Mouse (Mus musculus): ENCODE results near the gene Gm3417. TPM values are rescaled to one million over a fixed set of nuclear protein-coding genes. Genes with fewer than 3 reads are reported as not detected.
A peak's percentile ranks its signal among the peaks of the same experiment; 100 is the strongest.
"Not testable (repeated sequence)": the region's sequence is repeated elsewhere in the genome, so short reads cannot be mapped to it uniquely, and the experiment has no call there.

The Gm3417 gene
- polyA plus RNA-seq, 1 experiment from 2014 or later = not detected

GRCm38 (mm10) chr17:14944551-14944950 lies 34.0 kb downstream of the Gm3417 start:
- Histone ChIP-seq H3K4me2 (peak overlapping the region; percentile 87; the same call in 1 of the 2 replicates), H3K4me1 (peaks cover 22% of the 10 kb centered on the region), H3K36me3 (peaks cover 30% of the 10 kb centered on the region), H3K4me3 (peak overlapping the region; percentile 85; the same call in 1 of the 2 replicates), H3K27me3 (no peaks in the 10 kb centered on the region), H3K27ac (no peak overlapping the region), H3K9me3 (no peaks in the 10 kb centered on the region), H3K9ac (no peak overlapping the region)
- no peak for ATAC-seq (ENCODE audit: borderline replicate concordance, extremely low read depth, low FRiP score, low TSS enrichment)
- WGBS = 86% methylated on average over 1 of the region's 1 CpGs

DNA sequence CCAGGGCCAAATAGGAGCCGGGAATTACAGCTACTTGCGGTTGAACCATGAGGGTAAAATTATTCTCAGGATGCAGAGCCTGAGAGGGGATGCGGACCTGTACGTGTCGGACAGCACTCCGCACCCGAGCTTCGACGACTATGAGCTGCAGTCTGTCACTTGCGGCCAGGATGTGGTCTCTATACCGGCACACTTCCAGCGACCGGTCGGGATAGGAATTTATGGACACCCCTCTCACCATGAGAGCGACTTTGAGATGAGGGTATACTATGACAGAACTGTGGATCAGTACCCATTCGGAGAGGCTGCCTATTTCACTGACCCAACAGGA lies 34.9 kb downstream of the Gm3417 start:
- Histone ChIP-seq H3K4me2 (peak overlapping the region; percentile 87), H3K9ac (peak overlapping the region; percentile 87), H3K4me1 (peaks cover 22% of the 10 kb centered on the region), H3K4me3 (peak overlapping the region; percentile 85), H3K9me3 (no peaks in the 10 kb centered on the region), H3K27ac (0 out of 2 replicates have a peak overlapping the region, but pooled peaks have one; percentile 72), H3K27me3 (no peaks in the 10 kb centered on the region), H3K36me3 (peaks cover 25% of the 10 kb centered on the region)
- 16% methylated on average over 16 of the region's 16 CpGs for WGBS
- peak; percentile 15; the same call in 1 of the 2 replicates for ATAC-seq (ENCODE audit: borderline replicate concordance, extremely low read depth, low FRiP score, low TSS enrichment)

DNA sequence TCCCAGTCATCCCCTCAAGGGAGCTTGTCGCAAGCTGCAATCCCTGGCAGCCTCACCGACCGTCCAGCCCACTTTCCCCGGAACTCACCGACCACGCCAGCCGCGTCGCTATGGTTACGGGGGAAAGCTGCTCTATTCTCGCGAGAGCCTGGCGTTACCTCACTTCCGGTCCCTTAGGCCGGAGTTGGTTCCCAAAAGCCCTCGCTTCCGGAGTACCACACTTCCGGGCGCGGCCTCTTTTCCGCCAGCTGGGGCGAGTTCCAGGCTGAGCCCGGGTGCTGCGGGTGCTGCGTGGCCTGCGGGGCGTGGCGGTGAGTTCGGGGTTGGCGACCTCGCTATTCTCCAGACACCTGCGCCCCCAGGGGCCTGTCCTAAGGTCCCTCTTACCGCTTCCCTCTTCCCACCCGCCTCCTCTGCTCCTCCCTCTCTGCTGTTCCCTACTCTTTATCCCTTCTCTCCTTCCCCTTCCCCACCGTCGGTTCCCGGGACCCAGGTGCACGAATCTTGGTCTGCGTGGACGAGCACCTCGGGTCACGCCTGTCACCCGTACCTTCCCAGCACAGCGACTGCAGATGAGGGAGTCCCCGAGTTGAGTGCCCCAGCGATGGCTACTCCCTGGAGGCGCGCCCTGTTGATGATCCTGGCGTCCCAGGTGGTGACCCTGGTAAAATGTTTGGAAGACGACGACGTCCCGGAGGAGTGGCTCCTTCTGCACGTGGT lies 35.4 kb downstream of the Gm3417 start, which contains the start of the genes Wdr27 and 1600012H06Rik:
Gene Wdr27, minus strand, starts transcription at position 150 of the 720 bp plus-strand sequence.
Gene 1600012H06Rik, plus strand, starts transcription at position 176 of the 720 bp plus-strand sequence.
- under 1% methylated on average over 54 of the region's 54 CpGs for WGBS
- peak; percentile 97 for ATAC-seq (ENCODE audit: borderline replicate concordance, extremely low read depth, low FRiP score, low TSS enrichment)

GRCm38 (mm10) chr17:14942181-14942580 lies 36.4 kb downstream of the Gm3417 start:
- Histone ChIP-seq H3K9ac (peak overlapping the region; percentile 87; the same call in 1 of the 2 replicates), H3K4me1 (peaks cover 22% of the 10 kb centered on the region), H3K4me2 (peak overlapping the region; percentile 87), H3K4me3 (peak overlapping the region; percentile 85), H3K36me3 (peaks cover 19% of the 10 kb centered on the region; the same call in 1 of the 2 replicates)
- not testable (repeated sequence) for H3K27ac ChIP-seq; ATAC-seq (ENCODE audit: borderline replicate concordance, extremely low read depth, low FRiP score, low TSS enrichment); H3K27me3 ChIP-seq; H3K9me3 ChIP-seq
- 58% methylated on average over 6 of the region's 6 CpGs for WGBS

More for the DNA sequence above, 35.4 kb downstream of the Gm3417 start, which contains the start of the genes Wdr27 and 1600012H06Rik:
- H3K27me3 ChIP-seq = no peaks in the 10 kb centered on the region
- peak within 1 kb of the TSS; percentile 83 for H3K27ac ChIP-seq
- H3K36me3 ChIP-seq = peaks cover 19% of the 10 kb centered on the region
- H3K9ac ChIP-seq = peak within 1 kb of the TSS; percentile 87
- H3K4me1 ChIP-seq = peaks cover 22% of the 10 kb centered on the region
- no peaks in the 10 kb centered on the region for H3K9me3 ChIP-seq
- H3K4me2 ChIP-seq = peak within 1 kb of the TSS; percentile 87
- peak within 1 kb of the TSS; percentile 85 for H3K4me3 ChIP-seq

DNA sequence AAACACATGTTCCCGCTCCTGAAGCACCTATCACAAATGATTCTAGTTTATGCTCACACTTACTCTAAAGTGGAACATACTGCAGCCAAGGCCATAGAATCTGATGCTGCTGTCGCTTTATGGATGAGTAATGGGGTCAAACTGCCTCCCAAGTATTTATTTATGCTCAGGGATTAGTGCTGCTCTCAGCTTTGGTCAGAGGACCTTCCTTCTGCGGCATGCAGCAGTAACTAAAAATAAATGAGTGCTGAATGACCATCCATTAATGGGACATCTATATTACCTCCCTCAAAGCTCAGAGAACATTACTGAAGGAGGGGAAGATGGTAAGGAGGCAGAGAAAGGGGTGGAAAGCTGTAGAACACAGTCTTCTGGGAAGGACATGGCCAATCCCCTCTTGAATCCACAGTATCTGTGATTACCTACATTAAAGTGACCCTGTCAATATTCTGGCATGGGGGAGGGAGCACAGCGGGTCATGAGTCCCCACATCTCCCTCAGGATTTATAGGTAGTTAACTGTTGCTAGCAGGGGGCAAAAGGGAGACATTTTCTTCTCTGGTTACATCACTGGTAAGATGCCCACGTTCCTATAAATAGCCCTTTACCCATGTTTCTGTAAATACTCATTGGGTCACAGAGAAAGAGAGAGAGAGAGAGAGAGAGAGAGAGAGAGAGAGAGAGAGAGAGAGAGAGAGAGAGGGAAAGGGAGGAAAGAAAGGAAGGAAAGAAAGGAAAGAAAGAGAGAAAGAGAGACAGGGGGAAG lies 42.6 kb downstream of the Gm3417 start:
- Histone ChIP-seq H3K36me3 (no peaks in the 10 kb centered on the region), H3K9me3 (no peaks in the 10 kb centered on the region), H3K27ac (no peak overlapping the region), H3K4me1 (no peaks in the 10 kb centered on the region), H3K9ac (no peak overlapping the region), H3K27me3 (no peaks in the 10 kb centered on the region), H3K4me3 (no peak overlapping the region), H3K4me2 (no peak overlapping the region)
- no peak for ATAC-seq (ENCODE audit: borderline replicate concordance, extremely low read depth, low FRiP score, low TSS enrichment)
- WGBS = 48% methylated on average over 5 of the region's 5 CpGs

GRCm38 (mm10) chr17:14935280-14935679 lies 43.3 kb downstream of the Gm3417 start:
- not testable (repeated sequence) for H3K4me1 ChIP-seq; ATAC-seq (ENCODE audit: borderline replicate concordance, extremely low read depth, low FRiP score, low TSS enrichment); H3K4me2 ChIP-seq; H3K4me3 ChIP-seq; H3K36me3 ChIP-seq; H3K27me3 ChIP-seq; H3K27ac ChIP-seq; H3K9me3 ChIP-seq; H3K9ac ChIP-seq
- 69% methylated on average over 14 of the region's 14 CpGs for WGBS

- Histone ChIP-seq H3K36me3 (no peaks in the 10 kb centered on the region), H3K27ac (no peak overlapping the region), H3K27me3 (no peaks in the 10 kb centered on the region), H3K4me3 (no peak overlapping the region), H3K9ac (no peak overlapping the region), H3K4me2 (no peak overlapping the region), H3K9me3 (no peaks in the 10 kb centered on the region), H3K4me1 (no peaks in the 10 kb centered on the region)
- WGBS = 77% methylated on average over 5 of the region's 5 CpGs
- no peak for ATAC-seq (ENCODE audit: borderline replicate concordance, extremely low read depth, low FRiP score, low TSS enrichment)
Observed at GRCm38 (mm10) chr17:14931469-14931868, 47.1 kb downstream of the Gm3417 start.

DNA sequence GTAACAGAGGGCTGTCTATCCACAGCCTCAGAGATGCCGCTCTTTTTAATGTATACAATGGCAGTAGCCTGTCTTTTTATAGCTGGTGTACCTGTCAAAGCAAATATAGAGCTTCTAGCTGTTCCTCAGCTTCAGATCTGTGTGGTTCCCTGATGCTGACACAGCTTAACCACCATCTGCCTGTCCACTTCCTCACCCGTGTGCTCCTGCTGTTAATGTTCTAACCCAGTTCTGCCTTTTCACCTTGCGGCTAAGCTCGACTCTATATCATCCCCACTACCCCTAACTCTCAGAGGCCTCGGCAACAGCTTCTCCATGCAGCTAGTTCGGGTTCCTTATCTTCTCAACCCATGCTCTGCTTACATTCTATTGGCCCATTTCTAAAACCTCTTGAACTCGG lies 47.9 kb downstream of the Gm3417 start:
- no peak for ATAC-seq (ENCODE audit: borderline replicate concordance, extremely low read depth, low FRiP score, low TSS enrichment)
- no peak overlapping the region for H3K4me3 ChIP-seq
- no peak overlapping the region for H3K9ac ChIP-seq
- no peaks in the 10 kb centered on the region for H3K36me3 ChIP-seq
- 70% methylated on average over 7 of the region's 7 CpGs for WGBS
- no peak overlapping the region for H3K4me2 ChIP-seq
- H3K27ac ChIP-seq = no peak overlapping the region
- H3K4me1 ChIP-seq = no peaks in the 10 kb centered on the region
- no peaks in the 10 kb centered on the region for H3K9me3 ChIP-seq
- H3K27me3 ChIP-seq = no peaks in the 10 kb centered on the region

DNA sequence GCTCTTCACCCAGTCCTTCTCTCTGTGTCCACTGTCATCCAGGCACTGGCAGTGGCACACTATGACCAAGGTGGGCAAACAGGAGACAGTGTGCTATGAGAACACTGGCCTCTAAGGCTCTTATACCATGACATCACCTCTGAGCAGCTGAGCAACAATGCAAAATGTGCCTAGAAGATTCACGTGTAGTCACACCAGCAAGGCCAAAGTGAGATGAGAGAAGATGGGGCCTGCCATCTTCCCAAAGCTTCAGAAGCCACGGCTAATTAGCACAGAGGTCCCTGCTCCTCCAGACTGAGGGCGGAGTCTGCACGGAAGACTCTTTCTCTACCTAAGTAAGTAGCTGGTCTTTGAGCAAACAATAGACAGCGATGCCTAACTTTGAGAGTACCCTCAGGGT lies 50.0 kb downstream of the Gm3417 start:
- no peaks in the 10 kb centered on the region for H3K27me3 ChIP-seq
- WGBS = 50% methylated on average over 5 of the region's 5 CpGs
- no peak overlapping the region for H3K27ac ChIP-seq
- no peaks in the 10 kb centered on the region for H3K36me3 ChIP-seq
- H3K4me1 ChIP-seq = no peaks in the 10 kb centered on the region
- H3K4me2 ChIP-seq = no peak overlapping the region
- H3K4me3 ChIP-seq = no peak overlapping the region
- no peak for ATAC-seq (ENCODE audit: borderline replicate concordance, extremely low read depth, low FRiP score, low TSS enrichment)
- H3K9ac ChIP-seq = no peak overlapping the region
- H3K9me3 ChIP-seq = no peaks in the 10 kb centered on the region

DNA sequence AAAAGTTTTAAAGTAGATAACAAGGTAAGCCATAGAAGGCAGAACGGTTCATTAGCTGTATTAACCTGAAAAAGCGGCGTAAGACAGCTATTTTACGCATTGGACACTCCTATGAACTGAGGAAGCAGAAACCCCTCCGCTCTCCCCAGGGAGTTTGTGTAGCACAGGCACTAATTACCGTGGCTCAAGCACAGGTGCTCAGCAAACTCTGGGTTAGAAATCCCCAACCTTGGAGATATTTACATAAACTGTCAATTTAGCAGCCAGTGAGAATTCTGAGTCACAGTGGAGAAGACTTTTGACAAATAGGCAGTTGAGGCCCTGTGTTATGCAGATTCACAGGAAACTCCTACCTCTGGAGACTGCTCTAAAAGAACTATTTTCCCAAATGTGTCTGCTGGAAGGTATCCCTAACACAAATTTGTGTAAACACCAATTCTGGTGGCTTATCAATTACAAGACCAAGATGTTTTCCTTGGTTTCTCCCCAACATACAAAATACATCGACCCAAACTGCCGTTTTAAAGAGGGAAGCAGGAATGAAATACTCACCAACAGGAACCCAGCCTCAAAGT lies 50.9 kb downstream of the Gm3417 start:
- H3K4me3 ChIP-seq = no peak overlapping the region
- H3K9me3 ChIP-seq = no peaks in the 10 kb centered on the region
- no peaks in the 10 kb centered on the region for H3K27me3 ChIP-seq
- no peak overlapping the region for H3K27ac ChIP-seq
- no peaks in the 10 kb centered on the region for H3K4me1 ChIP-seq
- WGBS = 74% methylated on average over 8 of the region's 8 CpGs
- H3K36me3 ChIP-seq = no peaks in the 10 kb centered on the region
- no peak overlapping the region for H3K9ac ChIP-seq
- no peak overlapping the region for H3K4me2 ChIP-seq
- ATAC-seq (ENCODE audit: borderline replicate concordance, extremely low read depth, low FRiP score, low TSS enrichment) = no peak

- Histone ChIP-seq H3K9me3 (no peaks in the 10 kb centered on the region), H3K27ac (no peak overlapping the region), H3K36me3 (no peaks in the 10 kb centered on the region), H3K9ac (no peak overlapping the region), H3K4me1 (no peaks in the 10 kb centered on the region), H3K4me3 (no peak overlapping the region), H3K4me2 (no peak overlapping the region), H3K27me3 (peaks cover 6% of the 10 kb centered on the region; the same call in 1 of the 2 replicates)
- WGBS = 48% methylated on average over 6 of the region's 6 CpGs
- no peak for ATAC-seq (ENCODE audit: borderline replicate concordance, extremely low read depth, low FRiP score, low TSS enrichment)
Observed at GRCm38 (mm10) chr17:14921582-14921981, 57.0 kb downstream of the Gm3417 start.

Measured in lung, embryonic 15.5 days (tissue).